Mouse (Mus musculus) brain, embryonic 14.5 days (tissue): ENCODE results near the gene Itga9.

ENCODE experiments used
- CTCF ChIP-seq: fragments of 200-500 bp; IDR thresholded peaks from 2 replicates; pipeline ENCODE4 v1.5.1; 2012; ENCODE audit warnings: inconsistent platforms, mild to moderate bottlenecking, moderate library complexity, borderline replicate concordance; ENCODE audit not compliant: insufficient read depth, insufficient read length; ENCODE audit errors: extremely low read depth
- POLR2A ChIP-seq: fragments of 200-500 bp; IDR thresholded peaks from 2 replicates; pipeline ENCODE4 v1.6.1; 2012; ENCODE audit warnings: mild to moderate bottlenecking, inconsistent platforms, borderline replicate concordance; ENCODE audit not compliant: poor library complexity, insufficient read depth, insufficient read length, severe bottlenecking; ENCODE audit errors: extremely low read depth

DNA sequence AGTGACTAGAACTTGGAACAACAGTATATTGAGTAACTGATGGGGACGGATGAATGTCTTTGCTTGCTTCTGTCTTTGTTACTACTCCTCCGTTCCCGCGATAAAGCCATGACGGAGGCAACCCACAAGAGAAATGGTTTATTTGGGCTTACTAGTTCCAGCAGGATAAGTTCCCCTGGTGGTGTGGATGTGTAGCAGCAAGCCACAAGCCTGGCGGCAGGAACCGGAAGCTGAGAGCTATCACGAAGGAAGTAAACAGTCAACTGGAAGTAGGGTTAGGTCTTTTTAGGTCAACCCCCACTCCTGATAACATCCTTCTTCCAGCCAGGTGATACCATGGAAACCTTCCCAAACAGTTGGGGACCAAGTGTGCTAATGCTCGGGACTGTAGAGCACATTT, 327.3 kb downstream of the Itga9 start:
- TF ChIP-seq CTCF: no peak
- no peak for TF ChIP-seq POLR2A
